Mouse (Mus musculus): ENCODE data around the gene Skil.

DNA sequence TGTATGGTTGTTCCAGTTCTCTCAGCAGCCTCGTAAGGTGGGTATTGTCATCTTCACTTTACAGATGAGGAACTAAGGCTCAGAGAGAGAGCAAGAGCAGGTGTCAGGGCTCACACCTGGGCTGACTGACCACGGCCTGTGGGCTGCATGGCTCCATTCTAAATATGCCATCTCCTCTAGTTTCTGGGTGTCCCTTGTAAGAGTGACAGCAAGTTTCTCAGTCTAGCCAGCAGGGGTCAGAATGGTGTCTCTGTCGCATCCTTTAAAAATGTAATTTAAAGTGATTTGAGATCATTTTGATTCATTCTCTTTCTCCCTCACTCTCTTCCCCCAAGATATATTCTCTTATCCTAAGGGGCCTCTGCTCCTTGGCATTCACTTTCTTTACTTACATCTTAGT, 47.6 kb upstream of the Skil start:
- TF ChIP-seq POLR2A (IDR thresholded peaks at IDR 0.05; ENCODE audit: control insufficient read depth, extremely low read depth, insufficient read depth, low read length, poor library complexity) = no peak
- no peak for TF ChIP-seq CTCF (IDR thresholded peaks at IDR 0.05; ENCODE audit: borderline replicate concordance, control insufficient read depth, extremely low read depth, insufficient read depth, low read length, poor library complexity)
